Mouse (Mus musculus): ENCODE measurements at regions not wholly inside any gene's neighbourhood (a gene's known extent, or its start where the extent isn't known, plus 50 kb on each side); places are given as distances from the start of the nearest gene placed in this dataset.
A peak's percentile ranks its signal among the peaks of the same experiment; 100 is the strongest.

GRCm38 (mm10) chr2:133020173-133020837 is 74.6 kb upstream of the Fermt1 start:
- TF ChIP-seq EP300 (IDR thresholded peaks at IDR 0.05) (no peak), CTCF (IDR thresholded peaks at IDR 0.05) (peak; percentile 90)

Measured in lung, postnatal 0 days (tissue).